Mouse (Mus musculus) heart, postnatal 4 days (tissue): Measurements from ENCODE around the gene Lingo1. TPM values are rescaled to one million over a fixed set of nuclear protein-coding genes. Genes with fewer than 3 reads are reported as not detected.

Source experiments
- DNase-seq: peaks from one replicate; pipeline ENCODE4 v3.0.0; 2021
- total RNA-seq, 2 experiments: library from RNA; stranded (reverse); gene quantifications; 2 replicates each; pipeline ENCODE4 v1.2.3; 2021

The Lingo1 gene
- total RNA-seq, 2 experiments from 2014 or later = 2.9 to 3.0 TPM

GRCm38 (mm10) chr9:56592639-56593038 lies 203.6 kb downstream of the Lingo1 start:
- no peak for DNase-seq

- DNase-seq = no peak
Measured at GRCm38 (mm10) chr9:56591248-56591888, 204.9 kb downstream of the Lingo1 start.

GRCm38 (mm10) chr9:56589762-56590161 lies 206.5 kb downstream of the Lingo1 start:
- DNase-seq = no peak

- no peak for DNase-seq
Measured at GRCm38 (mm10) chr9:56584043-56584424, 212.2 kb downstream of the Lingo1 start.

GRCm38 (mm10) chr9:56583139-56584042 lies 212.9 kb downstream of the Lingo1 start:
- DNase-seq = peak; percentile 30

- DNase-seq = no peak
Measured at GRCm38 (mm10) chr9:56582628-56583027, 213.6 kb downstream of the Lingo1 start.

- no peak for DNase-seq
Measured at GRCm38 (mm10) chr9:56581700-56582099, 214.6 kb downstream of the Lingo1 start.

- no peak for DNase-seq
Measured at GRCm38 (mm10) chr9:56581016-56581415, 215.3 kb downstream of the Lingo1 start.

- DNase-seq = no peak
Measured at GRCm38 (mm10) chr9:56580101-56580500, 216.2 kb downstream of the Lingo1 start.

GRCm38 (mm10) chr9:56577405-56577804 lies 218.9 kb downstream of the Lingo1 start:
- no peak for DNase-seq

GRCm38 (mm10) chr9:56572534-56573479 lies 223.5 kb downstream of the Lingo1 start:
- no peak for DNase-seq

Other genes with a start within 250 kb of the Lingo1 start
- gene Odf3l1, start 68.2 kb upstream of the Lingo1 start, total RNA-seq = under 1 TPM in 1 of 2 experiments, not detected in 1; 0.43 TPM
- 10 to 100 TPM; 55.6 to 56.6 TPM for gene Cspg4, start 68.6 kb upstream of the Lingo1 start, total RNA-seq
- gene Snx33, start 131.9 kb upstream of the Lingo1 start, total RNA-seq = 10 to 100 TPM; 11.7 to 13.9 TPM
- gene Imp3, start 141.0 kb upstream of the Lingo1 start, total RNA-seq = 10 to 100 TPM; 53.5 to 54.4 TPM
- gene Snupn, start 154.4 kb upstream of the Lingo1 start, total RNA-seq = 1 to 10 TPM; 8.6 to 9.1 TPM
- gene Ptpn9, start 198.5 kb upstream of the Lingo1 start, total RNA-seq = 10 to 100 TPM; 24.5 to 25.1 TPM